Mouse (Mus musculus) intestine, postnatal 0 days (tissue): ENCODE data around the gene Adgre5. TPM values are rescaled to one million over a fixed set of nuclear protein-coding genes. Genes with fewer than 3 reads are reported as not detected.

Experiments used
- ATAC-seq: fragments of 200-750 bp; cut with Nextera tagmentation; 2 replicates; pipeline ENCODE4 v1.8.0; 2017; ENCODE audit warnings: mild to moderate bottlenecking, moderate TSS enrichment, moderate library complexity
- H3K27ac ChIP-seq: fragments of 300-500 bp; sonication (generic); 2 replicates; pipeline ENCODE4 v1.5.1; 2014; ENCODE audit warnings: mild to moderate bottlenecking, low read depth, low read length, moderate library complexity
- H3K27me3 ChIP-seq: fragments of 300-500 bp; sonication (generic); replicated peaks from 2 replicates; pipeline ENCODE4 v1.6.1; 2014; ENCODE audit warnings: low read length, mixed read lengths; ENCODE audit not compliant: control insufficient read depth, insufficient read depth
- H3K36me3 ChIP-seq: fragments of 300-500 bp; sonication (generic); 2 replicates; pipeline ENCODE4 v1.6.1; 2014; ENCODE audit warnings: mild to moderate bottlenecking, moderate library complexity; ENCODE audit not compliant: control insufficient read depth, insufficient read depth
- H3K4me1 ChIP-seq: fragments of 300-500 bp; sonication (generic); replicated peaks from 2 replicates; pipeline ENCODE4 v1.6.1; 2014; ENCODE audit warnings: antibody characterized with exemption, low read length, mixed read lengths; ENCODE audit not compliant: control insufficient read depth, insufficient read depth
- H3K4me2 ChIP-seq: fragments of 300-500 bp; sonication (generic); replicated peaks from 2 replicates; pipeline ENCODE4 v1.6.1; 2014; ENCODE audit warnings: low read depth, mild to moderate bottlenecking, moderate library complexity
- H3K4me3 ChIP-seq: fragments of 300-500 bp; sonication (generic); 2 replicates; pipeline ENCODE4 v1.5.1; 2014; ENCODE audit warnings: low read depth, low read length
- H3K9ac ChIP-seq: fragments of 300-500 bp; sonication (generic); 2 replicates; pipeline ENCODE4 v1.6.1; 2014; ENCODE audit warnings: mild to moderate bottlenecking, low read depth, low read length
- H3K9me3 ChIP-seq: fragments of 300-500 bp; sonication (generic); 2 replicates; pipeline ENCODE4 v1.6.1; 2016; ENCODE audit warnings: mixed run types; ENCODE audit not compliant: control insufficient read depth
- CTCF ChIP-seq: sonication (generic); IDR thresholded peaks from 2 replicates; pipeline ENCODE4 v1.5.1; 2016; ENCODE audit warnings: low read depth, mild to moderate bottlenecking, control low read depth, antibody characterized with exemption, moderate library complexity
- WGBS: fragments of 180-500 bp; shearing (Covaris S2); extraction: QIAGEN DNeasy Blood & Tissue Kit; methylation state at CpG from one replicate; pipeline ENCODE4 v1.1.7; 2014; 5-methylcytosine and 5-hydroxymethylcytosine counted together
- polyA plus RNA-seq: library from polyadenylated mRNA; unstranded; fragments of >200 nt; fragmentation: Nextera tagmentation; extraction: Ambion mirVana; gene quantifications from 2 replicates; pipeline ENCODE4 v1.2.1, GENCODE M21; 2015

Adgre5 gene
- polyA plus RNA-seq, 1 experiment from 2014 or later = 17.2 TPM

GRCm38 (mm10) chr8:83776632-83777031 is 35.5 kb upstream of the Adgre5 start:
- ATAC-seq = no peak
- Histone ChIP-seq H3K4me3 (no peak overlapping the region), H3K27ac (no peak overlapping the region), H3K9me3 (no peaks in the 10 kb centered on the region), H3K27me3 (no peaks in the 10 kb centered on the region), H3K36me3 (no peaks in the 10 kb centered on the region), H3K9ac (no peak overlapping the region; the same call in 1 of the 2 replicates), H3K4me1 (0 out of 2 replicates have a peak, but pooled peaks cover 12% of the 10 kb centered on the region), H3K4me2 (no peak overlapping the region)
- TF ChIP-seq CTCF = no peak
- 42% methylated on average over 4 of the region's 4 CpGs for WGBS

GRCm38 (mm10) chr8:83774221-83774620 is 33.1 kb upstream of the Adgre5 start:
- Histone ChIP-seq H3K4me2 (no peak overlapping the region), H3K27ac (no peak overlapping the region), H3K27me3 (no peaks in the 10 kb centered on the region), H3K4me3 (no peak overlapping the region), H3K36me3 (no peaks in the 10 kb centered on the region), H3K9me3 (no peaks in the 10 kb centered on the region), H3K4me1 (0 out of 2 replicates have a peak, but pooled peaks cover 9% of the 10 kb centered on the region), H3K9ac (no peak overlapping the region)
- no peak for TF ChIP-seq CTCF
- WGBS = 98% methylated on average over 2 of the region's 2 CpGs
- ATAC-seq = no peak

- Histone ChIP-seq H3K4me3 (peak overlapping the region; percentile 36), H3K9ac (no peak overlapping the region), H3K27ac (no peak overlapping the region), H3K36me3 (no peaks in the 10 kb centered on the region), H3K9me3 (no peaks in the 10 kb centered on the region), H3K27me3 (no peaks in the 10 kb centered on the region), H3K4me1 (peaks cover 9% of the 10 kb centered on the region; the same call in 1 of the 2 replicates), H3K4me2 (peak overlapping the region; percentile 74)
- 33% methylated on average over 6 of the region's 6 CpGs for WGBS
- no peak for TF ChIP-seq CTCF
- no peak for ATAC-seq
These were observed 32.3 kb upstream of the Adgre5 start for GRCm38 (mm10) chr8:83773452-83773846.

GRCm38 (mm10) chr8:83772701-83773451 is 31.8 kb upstream of the Adgre5 start:
- TF ChIP-seq CTCF = no peak
- Histone ChIP-seq H3K27me3 (no peaks in the 10 kb centered on the region), H3K4me3 (peak overlapping the region; percentile 36), H3K4me2 (peak overlapping the region; percentile 74), H3K9me3 (no peaks in the 10 kb centered on the region), H3K9ac (no peak overlapping the region), H3K27ac (no peak overlapping the region), H3K4me1 (peaks cover 9% of the 10 kb centered on the region; the same call in 1 of the 2 replicates), H3K36me3 (no peaks in the 10 kb centered on the region)
- ATAC-seq = peak; percentile 54; the same call in 1 of the 2 replicates
- WGBS = 26% methylated on average over 25 of the region's 25 CpGs

GRCm38 (mm10) chr8:83771791-83772190 is 30.7 kb upstream of the Adgre5 start:
- Histone ChIP-seq H3K27ac (no peak overlapping the region), H3K4me3 (no peak overlapping the region), H3K4me1 (peaks cover 9% of the 10 kb centered on the region; the same call in 1 of the 2 replicates), H3K4me2 (no peak overlapping the region), H3K9me3 (no peaks in the 10 kb centered on the region), H3K27me3 (no peaks in the 10 kb centered on the region), H3K36me3 (no peaks in the 10 kb centered on the region), H3K9ac (no peak overlapping the region)
- no peak for TF ChIP-seq CTCF
- ATAC-seq = no peak
- 58% methylated on average over 4 of the region's 4 CpGs for WGBS

- no peak for TF ChIP-seq CTCF
- H3K4me2 ChIP-seq = no peak overlapping the region
- WGBS = 82% methylated on average over 2 of the region's 2 CpGs
- no peak overlapping the region for H3K27ac ChIP-seq
- ATAC-seq = no peak
- H3K36me3 ChIP-seq = no peaks in the 10 kb centered on the region
- no peak overlapping the region for H3K9ac ChIP-seq
- no peaks in the 10 kb centered on the region for H3K27me3 ChIP-seq
- H3K4me1 ChIP-seq = peaks cover 9% of the 10 kb centered on the region; the same call in 1 of the 2 replicates
- no peaks in the 10 kb centered on the region for H3K9me3 ChIP-seq
- H3K4me3 ChIP-seq = no peak overlapping the region
These were observed 29.5 kb upstream of the Adgre5 start for GRCm38 (mm10) chr8:83770669-83771068.
